Mouse (Mus musculus): Measurements from ENCODE around the gene Tyrobp. TPM values are rescaled to one million over a fixed set of nuclear protein-coding genes. Genes with fewer than 3 reads are reported as not detected.

Tyrobp gene
- total and polyA plus RNA-seq, 2 experiments from 2014 or later, result 14.5 to 44.2 TPM

- peaks cover 71% of the 10 kb centered on the region for H3K36me3 ChIP-seq (ENCODE audit: insufficient read depth)
- no peak for DNase-seq
- WGBS, result 19% methylated on average over 10 of the region's 10 CpGs
Measured at GRCm38 (mm10) chr7:30436879-30437278, 23.3 kb downstream of the Tyrobp start.

GRCm38 (mm10) chr7:30439734-30440133 is 26.2 kb downstream of the Tyrobp start:
- no peak for ATAC-seq
- DNase-seq, result no peak
- H3K9me3 ChIP-seq (ENCODE audit: low read length), result no peaks in the 10 kb centered on the region
- H3K4me3 ChIP-seq (ENCODE audit: low read depth, low read length), result no peak overlapping the region
- no peak for TF ChIP-seq CTCF (IDR thresholded peaks at IDR 0.05; ENCODE audit: low read depth)
- H3K4me2 ChIP-seq (ENCODE audit: low read depth), result no peak overlapping the region
- H3K27me3 ChIP-seq (ENCODE audit: insufficient read depth, low read length), result no peaks in the 10 kb centered on the region
- no peak overlapping the region for H3K9ac ChIP-seq
- H3K27ac ChIP-seq (ENCODE audit: low read depth, low read length), result no peak overlapping the region
- no peaks in the 10 kb centered on the region for H3K4me1 ChIP-seq (ENCODE audit: insufficient read depth)
- WGBS, result 82% methylated on average over 13 of the region's 13 CpGs
- peaks cover 75% of the 10 kb centered on the region for H3K36me3 ChIP-seq (ENCODE audit: insufficient read depth)

More at GRCm38 (mm10) chr7:30436879-30437278, 23.3 kb downstream of the Tyrobp start:
- Histone ChIP-seq H3K9me3 (ENCODE audit: low read length) (no peaks in the 10 kb centered on the region), H3K27me3 (ENCODE audit: insufficient read depth, low read length) (no peaks in the 10 kb centered on the region), H3K4me3 (ENCODE audit: low read depth, low read length) (no peak overlapping the region), H3K9ac (no peak overlapping the region), H3K27ac (ENCODE audit: low read depth, low read length) (no peak overlapping the region), H3K4me1 (ENCODE audit: insufficient read depth) (no peaks in the 10 kb centered on the region), H3K4me2 (ENCODE audit: low read depth) (no peak overlapping the region)
- TF ChIP-seq CTCF (IDR thresholded peaks at IDR 0.05; ENCODE audit: low read depth), result no peak
- ATAC-seq, result no peak

- H3K4me3 ChIP-seq (ENCODE audit: low read depth, low read length), result no peak overlapping the region
- no peaks in the 10 kb centered on the region for H3K9me3 ChIP-seq (ENCODE audit: low read length)
- no peak overlapping the region for H3K27ac ChIP-seq (ENCODE audit: low read depth, low read length)
- ATAC-seq (no peak), DNase-seq (peak; percentile 73)
- H3K36me3 ChIP-seq (ENCODE audit: insufficient read depth), result peaks cover 65% of the 10 kb centered on the region
- 15% methylated on average over 4 of the region's 5 CpGs for WGBS
- no peak overlapping the region for H3K4me2 ChIP-seq (ENCODE audit: low read depth)
- H3K9ac ChIP-seq, result no peak overlapping the region
- no peaks in the 10 kb centered on the region for H3K4me1 ChIP-seq (ENCODE audit: insufficient read depth)
- no peaks in the 10 kb centered on the region for H3K27me3 ChIP-seq (ENCODE audit: insufficient read depth, low read length)
- peak; percentile 81 for TF ChIP-seq CTCF (IDR thresholded peaks at IDR 0.05; ENCODE audit: low read depth)
Measured at GRCm38 (mm10) chr7:30440697-30441096, 27.1 kb downstream of the Tyrobp start.

GRCm38 (mm10) chr7:30443696-30444095 is 30.1 kb downstream of the Tyrobp start:
- Histone ChIP-seq H3K4me2 (ENCODE audit: low read depth) (peak overlapping the region; percentile 92), H3K27ac (ENCODE audit: low read depth, low read length) (no peak overlapping the region), H3K27me3 (ENCODE audit: insufficient read depth, low read length) (no peaks in the 10 kb centered on the region), H3K4me3 (ENCODE audit: low read depth, low read length) (peak overlapping the region; percentile 88), H3K36me3 (ENCODE audit: insufficient read depth) (peaks cover 42% of the 10 kb centered on the region), H3K4me1 (ENCODE audit: insufficient read depth) (no peaks in the 10 kb centered on the region), H3K9me3 (ENCODE audit: low read length) (no peaks in the 10 kb centered on the region), H3K9ac (peak overlapping the region; percentile 98; the same call in 1 of the 2 replicates)
- TF ChIP-seq CTCF (IDR thresholded peaks at IDR 0.05; ENCODE audit: low read depth), result no peak
- DNase-seq (peak; percentile 59), ATAC-seq (no peak)
- 17% methylated on average over 9 of the region's 9 CpGs for WGBS

- Histone ChIP-seq H3K27ac (ENCODE audit: low read depth, low read length) (peak overlapping the region; percentile 96), H3K9ac (peak overlapping the region; percentile 98), H3K9me3 (ENCODE audit: low read length) (no peaks in the 10 kb centered on the region), H3K4me1 (ENCODE audit: insufficient read depth) (no peaks in the 10 kb centered on the region), H3K4me3 (ENCODE audit: low read depth, low read length) (peak overlapping the region; percentile 88), H3K4me2 (ENCODE audit: low read depth) (peak overlapping the region; percentile 92), H3K27me3 (ENCODE audit: insufficient read depth, low read length) (no peaks in the 10 kb centered on the region), H3K36me3 (ENCODE audit: insufficient read depth) (peaks cover 35% of the 10 kb centered on the region)
- TF ChIP-seq CTCF (IDR thresholded peaks at IDR 0.05; ENCODE audit: low read depth), result no peak
- peak; percentile 78 for ATAC-seq
- peak; percentile 94 for DNase-seq
- under 1% methylated on average over 37 of the region's 38 CpGs for WGBS
Measured at GRCm38 (mm10) chr7:30444154-30444970, 30.8 kb downstream of the Tyrobp start.

GRCm38 (mm10) chr7:30444971-30445751 is 31.6 kb downstream of the Tyrobp start, which contains the start of gene Aplp1:
Aplp1 (minus strand) TSS chr7:30445535.
- DNase-seq (peak; percentile 88), ATAC-seq (peak; percentile 81)
- peak within 1 kb of the TSS; percentile 92 for H3K4me2 ChIP-seq (ENCODE audit: low read depth)
- peak within 1 kb of the TSS; percentile 88 for H3K4me3 ChIP-seq (ENCODE audit: low read depth, low read length)
- no peaks in the 10 kb centered on the region for H3K4me1 ChIP-seq (ENCODE audit: insufficient read depth)
- no peaks in the 10 kb centered on the region for H3K27me3 ChIP-seq (ENCODE audit: insufficient read depth, low read length)
- peaks cover 27% of the 10 kb centered on the region for H3K36me3 ChIP-seq (ENCODE audit: insufficient read depth)
- no peaks in the 10 kb centered on the region for H3K9me3 ChIP-seq (ENCODE audit: low read length)
- peak within 1 kb of the TSS; percentile 98 for H3K9ac ChIP-seq
- H3K27ac ChIP-seq (ENCODE audit: low read depth, low read length), result peak within 1 kb of the TSS; percentile 96
- TF ChIP-seq CTCF (IDR thresholded peaks at IDR 0.05; ENCODE audit: low read depth), result no peak
- 2% methylated on average over 72 of the region's 72 CpGs for WGBS

Measured in forebrain, postnatal 0 days (tissue).